Mouse (Mus musculus) embryonic facial prominence, embryonic 12.5 days (tissue): ENCODE data around the gene Ubap1. TPM values are rescaled to one million over a fixed set of nuclear protein-coding genes. Genes with fewer than 3 reads are reported as not detected.

Source experiments
- ATAC-seq: fragments of 200-750 bp; cut with Nextera tagmentation; 2 replicates; pipeline ENCODE4 v1.8.0; 2017; ENCODE audit not compliant: insufficient number of reproducible peaks, insufficient read depth, low FRiP score, low TSS enrichment
- H3K27ac ChIP-seq: fragments of 300-500 bp; sonication (generic); 2 replicates; pipeline ENCODE4 v1.5.1; 2016; ENCODE audit warnings: mild to moderate bottlenecking
- H3K27me3 ChIP-seq: fragments of 300-500 bp; sonication (generic); 2 replicates; pipeline ENCODE4 v1.6.1; 2016; ENCODE audit warnings: mild to moderate bottlenecking, moderate library complexity
- H3K36me3 ChIP-seq: fragments of 300-500 bp; sonication (generic); 2 replicates; pipeline ENCODE4 v1.6.1; 2016; ENCODE audit warnings: mild to moderate bottlenecking
- H3K4me1 ChIP-seq: fragments of 300-500 bp; sonication (generic); 2 replicates; pipeline ENCODE4 v1.6.1; 2016
- H3K4me2 ChIP-seq: fragments of 300-500 bp; sonication (generic); replicated peaks from 2 replicates; pipeline ENCODE4 v1.6.1; 2016; ENCODE audit warnings: mild to moderate bottlenecking, moderate library complexity
- H3K4me3 ChIP-seq: fragments of 300-500 bp; sonication (generic); 2 replicates; pipeline ENCODE4 v1.5.1; 2016; ENCODE audit warnings: mild to moderate bottlenecking
- H3K9ac ChIP-seq: fragments of 300-500 bp; sonication (generic); 2 replicates; pipeline ENCODE4 v1.6.1; 2016; ENCODE audit warnings: mild to moderate bottlenecking, moderate library complexity
- H3K9me3 ChIP-seq: fragments of 300-500 bp; sonication (generic); 2 replicates; pipeline ENCODE4 v1.6.1; 2016; ENCODE audit warnings: mild to moderate bottlenecking, moderate library complexity
- WGBS: fragments of 180-500 bp; shearing (Covaris S2); methylation state at CpG from one replicate; pipeline ENCODE4 v1.1.7; 2016; 5-methylcytosine and 5-hydroxymethylcytosine counted together
- polyA plus RNA-seq: library from polyadenylated mRNA; unstranded; fragments of >200 nt; fragmentation: Nextera tagmentation; extraction: Ambion mirVana; gene quantifications from 2 replicates; pipeline ENCODE4 v1.2.1, GENCODE M21; 2016

Ubap1 gene
- 60.5 and 74.7 TPM in 2 replicates for polyA plus RNA-seq

- Histone ChIP-seq H3K27ac (peak within 1 kb of the TSS; percentile 93), H3K4me3 (peak within 1 kb of the TSS; percentile 65), H3K36me3 (peaks cover 5% of the 10 kb centered on the region; the same call in 1 of the 2 replicates), H3K4me2 (peak within 1 kb of the TSS; percentile 61), H3K4me1 (peaks cover 11% of the 10 kb centered on the region; the same call in 1 of the 2 replicates), H3K9me3 (no peaks in the 10 kb centered on the region), H3K9ac (peak within 1 kb of the TSS; percentile 70), H3K27me3 (no peaks in the 10 kb centered on the region)
- ATAC-seq, result peak; percentile 97
- WGBS, result 0% methylated on average over 31 of the region's 31 CpGs
Measured at GRCm38 (mm10) chr4:41348584-41349198, at the start of gene Ubap1. Gene Ubap1, plus strand, starts transcription at chr4:41348996.

- Histone ChIP-seq H3K27ac (no peak overlapping the region), H3K4me3 (no peak overlapping the region), H3K9ac (no peak overlapping the region), H3K4me2 (no peak overlapping the region), H3K4me1 (no peaks in the 10 kb centered on the region), H3K36me3 (peaks cover 63% of the 10 kb centered on the region), H3K27me3 (no peaks in the 10 kb centered on the region), H3K9me3 (no peaks in the 10 kb centered on the region)
- 92% methylated on average over 7 of the region's 7 CpGs for WGBS
- ATAC-seq, result no peak
Measured at GRCm38 (mm10) chr4:41303671-41304070, 45.1 kb upstream of the Ubap1 start.

GRCm38 (mm10) chr4:41304302-41304701 is 44.5 kb upstream of the Ubap1 start:
- H3K36me3 ChIP-seq, result peaks cover 63% of the 10 kb centered on the region
- no peak overlapping the region for H3K9ac ChIP-seq
- H3K4me2 ChIP-seq, result no peak overlapping the region
- H3K27ac ChIP-seq, result no peak overlapping the region
- H3K9me3 ChIP-seq, result no peaks in the 10 kb centered on the region
- ATAC-seq, result no peak
- no peaks in the 10 kb centered on the region for H3K27me3 ChIP-seq
- no peak overlapping the region for H3K4me3 ChIP-seq
- H3K4me1 ChIP-seq, result no peaks in the 10 kb centered on the region
- 68% methylated on average over 3 of the region's 3 CpGs for WGBS

GRCm38 (mm10) chr4:41307406-41307805 is 41.4 kb upstream of the Ubap1 start:
- Histone ChIP-seq H3K36me3 (peaks cover 59% of the 10 kb centered on the region), H3K9me3 (no peaks in the 10 kb centered on the region), H3K27me3 (no peaks in the 10 kb centered on the region), H3K27ac (no peak overlapping the region), H3K4me3 (no peak overlapping the region), H3K9ac (no peak overlapping the region), H3K4me1 (no peaks in the 10 kb centered on the region), H3K4me2 (no peak overlapping the region)
- WGBS, result 66% methylated on average over 6 of the region's 6 CpGs
- no peak for ATAC-seq

GRCm38 (mm10) chr4:41310567-41311563 is 37.9 kb upstream of the Ubap1 start:
- Histone ChIP-seq H3K36me3 (peaks cover 53% of the 10 kb centered on the region), H3K4me1 (peaks cover 12% of the 10 kb centered on the region; the same call in 1 of the 2 replicates), H3K27me3 (no peaks in the 10 kb centered on the region), H3K9me3 (no peaks in the 10 kb centered on the region), H3K4me3 (no peak overlapping the region), H3K4me2 (no peak overlapping the region), H3K9ac (no peak overlapping the region), H3K27ac (no peak overlapping the region)
- no peak for ATAC-seq
- WGBS, result 94% methylated on average over 9 of the region's 9 CpGs

- H3K27me3 ChIP-seq, result no peaks in the 10 kb centered on the region
- H3K9me3 ChIP-seq, result no peaks in the 10 kb centered on the region
- peak overlapping the region; percentile 76 for H3K4me2 ChIP-seq
- H3K36me3 ChIP-seq, result peaks cover 34% of the 10 kb centered on the region
- 0 out of 2 replicates have a peak, but pooled peaks have one; percentile 19 for ATAC-seq
- 12% methylated on average over 14 of the region's 14 CpGs for WGBS
- peak overlapping the region; percentile 86 for H3K4me3 ChIP-seq
- H3K4me1 ChIP-seq, result peaks cover 12% of the 10 kb centered on the region; the same call in 1 of the 2 replicates
- H3K9ac ChIP-seq, result peak overlapping the region; percentile 91
- peak overlapping the region; percentile 97 for H3K27ac ChIP-seq
Measured at GRCm38 (mm10) chr4:41313722-41314121, 35.1 kb upstream of the Ubap1 start.

- WGBS, result under 1% methylated on average over 70 of the region's 70 CpGs
- H3K4me2 ChIP-seq, result peak within 1 kb of the TSS; percentile 76
- H3K27me3 ChIP-seq, result no peaks in the 10 kb centered on the region
- peak within 1 kb of the TSS; percentile 91 for H3K9ac ChIP-seq
- peaks cover 12% of the 10 kb centered on the region; the same call in 1 of the 2 replicates for H3K4me1 ChIP-seq
- ATAC-seq, result peak; percentile 91
- peaks cover 27% of the 10 kb centered on the region for H3K36me3 ChIP-seq
- peak within 1 kb of the TSS; percentile 97 for H3K27ac ChIP-seq
- no peaks in the 10 kb centered on the region for H3K9me3 ChIP-seq
- H3K4me3 ChIP-seq, result peak within 1 kb of the TSS; percentile 86
Measured at GRCm38 (mm10) chr4:41314141-41315129, 34.4 kb upstream of the Ubap1 start, which contains the start of gene Dcaf12. Gene Dcaf12, minus strand, starts transcription at chr4:41314889.

GRCm38 (mm10) chr4:41315173-41315572 is 33.6 kb upstream of the Ubap1 start:
- no peaks in the 10 kb centered on the region for H3K27me3 ChIP-seq
- H3K4me1 ChIP-seq, result peaks cover 12% of the 10 kb centered on the region; the same call in 1 of the 2 replicates
- 58% methylated on average over 8 of the region's 8 CpGs for WGBS
- ATAC-seq, result no peak
- H3K27ac ChIP-seq, result peak overlapping the region; percentile 97
- peak overlapping the region; percentile 91 for H3K9ac ChIP-seq
- H3K4me2 ChIP-seq, result peak overlapping the region; percentile 76
- peak overlapping the region; percentile 86 for H3K4me3 ChIP-seq
- no peaks in the 10 kb centered on the region for H3K9me3 ChIP-seq
- H3K36me3 ChIP-seq, result peaks cover 19% of the 10 kb centered on the region

GRCm38 (mm10) chr4:41318267-41318666 is 30.5 kb upstream of the Ubap1 start:
- 83% methylated on average over 5 of the region's 5 CpGs for WGBS
- Histone ChIP-seq H3K36me3 (no peaks in the 10 kb centered on the region), H3K9me3 (no peaks in the 10 kb centered on the region), H3K4me2 (no peak overlapping the region), H3K4me3 (no peak overlapping the region), H3K27ac (no peak overlapping the region), H3K27me3 (no peaks in the 10 kb centered on the region), H3K9ac (no peak overlapping the region), H3K4me1 (peaks cover 5% of the 10 kb centered on the region; the same call in 1 of the 2 replicates)
- no peak for ATAC-seq

GRCm38 (mm10) chr4:41320971-41321370 is 27.8 kb upstream of the Ubap1 start:
- Histone ChIP-seq H3K9me3 (no peaks in the 10 kb centered on the region), H3K27me3 (no peaks in the 10 kb centered on the region), H3K27ac (no peak overlapping the region), H3K9ac (no peak overlapping the region), H3K36me3 (no peaks in the 10 kb centered on the region), H3K4me1 (no peaks in the 10 kb centered on the region), H3K4me2 (no peak overlapping the region), H3K4me3 (no peak overlapping the region)
- WGBS, result 80% methylated on average over 4 of the region's 4 CpGs
- ATAC-seq, result no peak

GRCm38 (mm10) chr4:41326876-41327275 is 21.9 kb upstream of the Ubap1 start:
- ATAC-seq, result no peak
- H3K27me3 ChIP-seq, result no peaks in the 10 kb centered on the region
- WGBS, result 88% methylated on average over 6 of the region's 6 CpGs
- no peaks in the 10 kb centered on the region for H3K9me3 ChIP-seq
- no peak overlapping the region for H3K4me2 ChIP-seq
- no peaks in the 10 kb centered on the region for H3K4me1 ChIP-seq
- H3K36me3 ChIP-seq, result no peaks in the 10 kb centered on the region
- no peak overlapping the region for H3K27ac ChIP-seq
- no peak overlapping the region for H3K4me3 ChIP-seq
- no peak overlapping the region for H3K9ac ChIP-seq
